Mouse (Mus musculus) stomach, embryonic 15.5 days (tissue): ENCODE measurements around the gene Npcd. TPM values are rescaled to one million over a fixed set of nuclear protein-coding genes. Genes with fewer than 3 reads are reported as not detected.

ENCODE experiments used
- ATAC-seq: fragments of 200-750 bp; cut with Nextera tagmentation; 2 replicates; pipeline ENCODE4 v1.8.0; 2017; ENCODE audit warnings: low read depth, moderate number of reproducible peaks, moderate TSS enrichment; ENCODE audit not compliant: insufficient read depth, low FRiP score
- H3K27ac ChIP-seq: fragments of 300-500 bp; sonication (generic); 2 replicates; pipeline ENCODE4 v1.5.1; 2015; ENCODE audit warnings: mild to moderate bottlenecking, inconsistent platforms
- H3K27me3 ChIP-seq: fragments of 300-500 bp; sonication (generic); replicated peaks from 2 replicates; pipeline ENCODE4 v1.6.1; 2015; ENCODE audit warnings: inconsistent platforms
- H3K36me3 ChIP-seq: fragments of 300-500 bp; sonication (generic); 2 replicates; pipeline ENCODE4 v1.6.1; 2015; ENCODE audit warnings: inconsistent platforms
- H3K4me1 ChIP-seq: fragments of 300-500 bp; sonication (generic); 2 replicates; pipeline ENCODE4 v1.6.1; 2015; ENCODE audit warnings: inconsistent platforms
- H3K4me2 ChIP-seq: fragments of 300-500 bp; sonication (generic); 2 replicates; pipeline ENCODE4 v1.6.1; 2015; ENCODE audit warnings: mild to moderate bottlenecking, inconsistent platforms
- H3K4me3 ChIP-seq: fragments of 300-500 bp; sonication (generic); replicated peaks from 2 replicates; pipeline ENCODE4 v1.5.1; 2015; ENCODE audit warnings: inconsistent platforms
- H3K9ac ChIP-seq: fragments of 300-500 bp; sonication (generic); 2 replicates; pipeline ENCODE4 v1.6.1; 2015; ENCODE audit warnings: inconsistent platforms
- H3K9me3 ChIP-seq: fragments of 300-500 bp; sonication (generic); 2 replicates; pipeline ENCODE4 v1.6.1; 2016; ENCODE audit warnings: inconsistent platforms
- WGBS: fragments of 180-500 bp; shearing (Covaris S2); methylation state at CpG from one replicate; pipeline ENCODE4 v1.1.7; 2015; 5-methylcytosine and 5-hydroxymethylcytosine counted together
- polyA plus RNA-seq: library from polyadenylated mRNA; unstranded; fragments of >200 nt; fragmentation: Nextera tagmentation; extraction: Ambion mirVana; gene quantifications from 2 replicates; pipeline ENCODE4 v1.2.1, GENCODE M21; 2015

Gene Npcd
- polyA plus RNA-seq, 1 experiment from 2014 or later, result not detected

DNA sequence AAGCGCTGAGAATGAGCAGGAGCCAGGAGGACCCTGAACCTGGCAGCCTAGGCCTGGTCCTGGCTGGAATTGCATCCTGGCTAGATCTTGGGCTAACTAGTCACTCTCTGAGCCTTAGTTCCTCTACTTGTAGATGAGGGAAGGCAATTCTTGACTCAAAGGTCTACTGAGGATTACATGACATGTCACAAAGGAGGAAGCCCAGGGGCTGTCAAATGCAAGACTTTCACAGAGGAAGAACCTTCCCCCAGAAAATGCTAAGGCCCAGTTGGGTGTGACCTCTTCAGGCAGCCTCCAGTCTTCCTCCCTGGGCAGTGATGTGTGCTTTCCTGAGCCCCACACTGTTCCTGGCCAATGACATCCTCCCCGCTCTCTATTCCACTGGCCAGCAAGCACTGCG, 76.9 kb downstream of the Npcd start:
- ATAC-seq, result no peak
- no peak overlapping the region for H3K9ac ChIP-seq
- H3K27ac ChIP-seq, result no peak overlapping the region
- H3K9me3 ChIP-seq, result no peaks in the 10 kb centered on the region
- 82% methylated on average over 3 of the region's 3 CpGs for WGBS
- H3K27me3 ChIP-seq, result no peaks in the 10 kb centered on the region
- H3K4me3 ChIP-seq, result no peak overlapping the region
- no peaks in the 10 kb centered on the region for H3K4me1 ChIP-seq
- no peak overlapping the region for H3K4me2 ChIP-seq
- no peaks in the 10 kb centered on the region for H3K36me3 ChIP-seq

DNA sequence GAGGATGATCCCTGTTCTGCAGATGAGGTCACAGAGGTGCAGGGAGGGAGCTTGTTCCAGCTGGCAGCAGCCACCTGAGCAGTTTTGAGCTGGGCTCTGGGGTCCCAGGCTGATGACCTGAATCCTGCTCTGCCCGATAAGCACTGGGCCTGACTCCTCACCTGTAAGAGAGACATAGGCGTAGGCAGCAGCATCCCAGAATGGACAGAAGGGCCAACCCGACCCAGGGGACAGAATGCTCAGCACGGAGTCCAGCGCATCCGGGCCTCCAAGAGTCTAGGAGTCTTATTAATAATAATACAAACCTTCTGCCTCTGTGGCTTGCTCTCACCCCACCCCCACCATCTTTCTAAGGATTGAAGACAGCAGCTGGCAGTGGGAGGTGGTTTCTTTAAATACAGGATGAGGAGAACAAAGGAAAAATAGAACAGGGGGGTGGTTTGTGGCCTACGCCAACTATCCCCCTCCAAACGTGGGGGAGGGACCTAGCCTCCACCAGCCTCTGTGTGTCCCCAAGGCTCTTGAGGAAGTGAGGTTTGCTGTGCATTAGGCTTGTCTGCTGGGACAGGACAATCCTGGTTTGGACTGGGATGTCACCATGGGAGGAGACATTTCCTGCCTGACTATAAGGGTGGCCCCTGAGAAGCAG, 77.9 kb downstream of the Npcd start:
- H3K4me1 ChIP-seq, result no peaks in the 10 kb centered on the region
- no peak overlapping the region for H3K4me3 ChIP-seq
- WGBS, result 73% methylated on average over 8 of the region's 8 CpGs
- H3K9me3 ChIP-seq, result no peaks in the 10 kb centered on the region
- no peak for ATAC-seq
- H3K4me2 ChIP-seq, result no peak overlapping the region
- H3K27me3 ChIP-seq, result no peaks in the 10 kb centered on the region
- H3K36me3 ChIP-seq, result no peaks in the 10 kb centered on the region
- no peak overlapping the region for H3K27ac ChIP-seq
- no peak overlapping the region for H3K9ac ChIP-seq

DNA sequence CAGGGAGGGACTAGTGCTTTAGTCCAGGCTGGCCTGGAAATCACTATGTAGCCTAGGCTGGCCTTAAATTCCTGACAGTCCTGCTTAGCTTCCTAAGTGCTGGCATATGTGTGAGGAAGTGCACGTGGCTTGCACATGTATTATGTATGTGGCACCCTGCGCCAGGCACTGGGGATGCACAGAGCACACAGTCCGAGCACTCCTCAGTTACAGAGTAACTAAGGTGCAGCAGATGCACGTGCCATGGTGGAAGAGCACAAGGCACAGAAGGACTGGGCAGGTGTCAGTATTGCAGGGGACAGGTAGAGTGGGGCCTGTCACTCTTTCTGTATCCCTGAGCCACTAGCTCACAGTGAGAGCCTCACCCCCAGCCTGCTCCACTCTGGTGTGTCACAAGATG, 78.9 kb downstream of the Npcd start:
- H3K9me3 ChIP-seq, result no peaks in the 10 kb centered on the region

DNA sequence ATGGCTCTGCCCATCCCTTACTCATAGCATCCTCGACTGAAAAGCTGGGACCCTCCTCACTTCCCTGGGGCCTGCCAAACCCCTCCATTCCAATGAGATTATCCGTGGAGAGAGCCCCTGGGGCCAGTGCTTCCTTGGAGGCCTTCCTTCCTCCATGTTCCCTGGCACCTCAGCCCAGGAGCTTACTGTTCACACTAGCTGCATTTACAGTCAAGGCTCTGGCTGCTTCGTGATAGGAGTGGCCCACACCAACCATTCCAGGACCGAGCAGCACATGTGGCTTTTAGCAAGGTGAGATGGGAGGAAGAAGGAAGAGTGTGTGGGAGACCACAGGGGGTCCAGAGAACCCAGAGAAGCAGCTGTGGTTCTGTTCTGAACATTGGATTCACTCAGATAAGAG, 80.2 kb downstream of the Npcd start:
- no peak overlapping the region for H3K4me2 ChIP-seq
- 62% methylated on average over 4 of the region's 4 CpGs for WGBS
- no peaks in the 10 kb centered on the region for H3K4me1 ChIP-seq
- no peak overlapping the region for H3K4me3 ChIP-seq
- no peak for ATAC-seq
- no peaks in the 10 kb centered on the region for H3K27me3 ChIP-seq
- H3K27ac ChIP-seq, result no peak overlapping the region
- H3K36me3 ChIP-seq, result no peaks in the 10 kb centered on the region
- H3K9me3 ChIP-seq, result no peaks in the 10 kb centered on the region
- no peak overlapping the region for H3K9ac ChIP-seq

More for the DNA sequence above, 78.9 kb downstream of the Npcd start:
- Histone ChIP-seq H3K36me3 (no peaks in the 10 kb centered on the region), H3K27me3 (no peaks in the 10 kb centered on the region), H3K4me2 (no peak overlapping the region), H3K4me3 (no peak overlapping the region), H3K9ac (no peak overlapping the region), H3K27ac (no peak overlapping the region), H3K4me1 (no peaks in the 10 kb centered on the region)
- no peak for ATAC-seq
- 80% methylated on average over 4 of the region's 4 CpGs for WGBS

DNA sequence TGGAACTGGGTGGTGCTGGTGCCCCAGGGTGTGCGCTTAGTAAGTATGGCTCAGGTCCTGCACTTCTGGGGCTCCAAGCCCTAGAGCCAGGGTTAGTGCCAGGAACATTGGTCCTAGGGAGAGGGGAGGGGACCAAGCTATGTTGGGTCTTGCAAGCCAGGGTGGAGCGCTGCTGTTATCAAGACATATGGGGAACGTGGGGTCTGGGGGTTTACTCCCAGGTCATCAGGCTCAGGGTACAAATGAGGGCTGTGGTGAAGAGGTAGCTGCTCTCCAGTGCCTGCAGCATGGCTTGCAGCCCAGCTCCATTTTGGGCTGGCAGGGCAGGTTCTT, 80.7 kb downstream of the Npcd start:
- Histone ChIP-seq H3K9me3 (no peaks in the 10 kb centered on the region), H3K4me2 (no peak overlapping the region), H3K4me1 (no peaks in the 10 kb centered on the region), H3K4me3 (no peak overlapping the region), H3K27ac (no peak overlapping the region), H3K27me3 (no peaks in the 10 kb centered on the region), H3K9ac (no peak overlapping the region), H3K36me3 (no peaks in the 10 kb centered on the region)
- no peak for ATAC-seq
- WGBS, result 92% methylated on average over 3 of the region's 3 CpGs

DNA sequence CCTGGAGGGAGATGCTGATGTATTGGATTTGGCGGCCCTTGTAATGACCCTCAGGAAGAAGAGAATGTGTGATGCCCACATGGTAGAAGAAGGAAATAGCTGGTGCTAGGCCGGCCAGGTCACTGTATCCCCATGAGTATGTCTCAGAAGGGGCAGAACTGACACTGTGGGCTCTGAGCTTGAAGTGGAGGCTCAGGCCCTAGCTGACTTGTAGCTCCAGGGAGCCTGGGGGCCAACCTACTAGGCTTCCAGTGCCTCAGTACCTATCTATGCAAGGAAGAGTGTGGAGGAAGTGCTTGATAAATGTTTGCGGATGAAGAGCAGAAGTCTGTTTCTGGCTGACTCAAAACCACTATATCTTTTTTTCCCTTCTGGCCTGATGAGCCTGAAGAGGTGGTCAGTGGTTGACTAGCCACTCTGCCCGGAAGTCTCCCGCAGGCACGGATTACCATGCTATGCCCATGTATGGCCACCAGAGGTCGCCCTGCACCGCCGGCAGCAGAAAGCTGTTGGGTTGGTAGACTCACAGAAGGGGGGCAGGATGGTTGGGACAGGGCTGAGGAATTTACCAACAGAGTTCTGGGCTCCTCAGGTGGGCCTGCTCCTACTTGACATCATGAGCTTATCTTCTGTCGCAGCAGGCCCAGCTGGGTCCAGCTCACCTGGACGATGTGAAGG, 81.2 kb downstream of the Npcd start:
- Histone ChIP-seq H3K27me3 (no peaks in the 10 kb centered on the region), H3K36me3 (no peaks in the 10 kb centered on the region), H3K27ac (no peak overlapping the region), H3K4me1 (no peaks in the 10 kb centered on the region), H3K4me3 (no peak overlapping the region), H3K9ac (no peak overlapping the region), H3K9me3 (no peaks in the 10 kb centered on the region), H3K4me2 (no peak overlapping the region)
- WGBS, result 22% methylated on average over 11 of the region's 11 CpGs
- ATAC-seq, result no peak

DNA sequence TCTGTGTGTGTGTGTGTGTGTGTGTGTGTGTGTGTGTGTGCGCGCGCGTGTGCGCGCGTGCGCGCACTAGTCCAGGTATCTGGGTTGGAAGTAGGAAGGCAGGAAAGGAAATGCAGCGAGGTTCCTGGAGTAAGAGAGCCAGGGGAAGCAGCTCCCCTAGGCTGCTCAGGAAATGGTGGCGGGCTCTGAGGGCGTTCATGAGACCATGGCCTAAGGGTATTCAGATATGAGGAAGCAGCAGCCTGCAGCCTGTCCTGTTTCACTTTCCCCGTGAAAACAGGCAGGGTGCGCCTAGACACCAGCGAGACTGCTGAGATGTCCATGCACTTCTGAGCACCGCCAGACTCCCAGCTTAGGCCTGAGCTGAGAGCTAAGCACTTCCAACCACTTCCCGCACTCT, 82.3 kb downstream of the Npcd start:
- no peak overlapping the region for H3K9ac ChIP-seq
- H3K4me1 ChIP-seq, result no peaks in the 10 kb centered on the region
- no peaks in the 10 kb centered on the region for H3K27me3 ChIP-seq
- H3K4me2 ChIP-seq, result no peak overlapping the region
- H3K36me3 ChIP-seq, result no peaks in the 10 kb centered on the region
- no peaks in the 10 kb centered on the region for H3K9me3 ChIP-seq
- no peak for ATAC-seq
- WGBS, result 83% methylated on average over 17 of the region's 17 CpGs
- no peak overlapping the region for H3K27ac ChIP-seq
- no peak overlapping the region for H3K4me3 ChIP-seq

DNA sequence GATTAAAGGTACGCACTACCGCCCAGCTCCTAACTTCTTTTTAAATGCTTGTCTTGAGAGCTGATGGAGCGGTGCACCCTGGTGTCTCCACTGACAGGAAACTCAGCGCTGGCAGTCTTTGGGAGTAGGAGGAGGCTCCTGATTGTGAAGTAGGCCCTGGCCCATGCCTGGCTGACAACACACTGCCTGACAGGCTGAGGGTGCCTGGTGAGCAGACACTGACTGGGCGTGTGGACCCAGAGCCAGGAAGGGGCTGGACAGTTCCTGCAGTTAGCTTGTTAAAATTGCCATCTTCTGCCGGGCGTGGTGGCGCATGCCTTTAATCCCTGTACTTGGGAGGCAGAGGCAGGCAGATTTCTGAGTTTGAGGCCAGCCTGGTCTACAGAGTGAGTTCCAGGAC, 83.8 kb downstream of the Npcd start:
- WGBS, result 89% methylated on average over 8 of the region's 8 CpGs
- no peak overlapping the region for H3K27ac ChIP-seq
- H3K36me3 ChIP-seq, result no peaks in the 10 kb centered on the region
- H3K4me3 ChIP-seq, result no peak overlapping the region
- no peaks in the 10 kb centered on the region for H3K27me3 ChIP-seq
- H3K9ac ChIP-seq, result no peak overlapping the region
- no peak overlapping the region for H3K4me2 ChIP-seq
- H3K4me1 ChIP-seq, result no peaks in the 10 kb centered on the region
- H3K9me3 ChIP-seq, result no peaks in the 10 kb centered on the region
- no peak for ATAC-seq

DNA sequence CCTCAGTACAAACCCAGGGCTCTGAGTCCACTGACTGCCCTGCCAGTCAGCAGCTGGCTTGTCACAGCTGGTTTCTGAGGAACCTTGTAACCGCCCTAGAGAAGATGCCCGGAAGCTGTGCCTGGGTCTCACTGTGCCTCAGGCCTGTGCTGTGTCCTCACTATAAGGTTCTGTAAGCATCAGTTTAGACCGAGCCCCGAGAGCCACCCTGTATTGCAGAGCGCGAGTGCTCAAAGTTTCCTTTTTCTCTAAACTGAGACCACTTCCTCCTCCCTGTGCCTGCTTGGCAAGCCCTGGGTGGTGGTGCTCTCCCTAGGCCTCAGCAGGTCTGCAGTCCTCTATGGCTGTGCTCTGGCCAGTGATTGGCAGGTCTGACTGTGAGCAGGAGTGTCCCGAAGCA, 84.9 kb downstream of the Npcd start:
- no peaks in the 10 kb centered on the region for H3K36me3 ChIP-seq
- no peak overlapping the region for H3K27ac ChIP-seq
- H3K4me2 ChIP-seq, result no peak overlapping the region
- no peak overlapping the region for H3K4me3 ChIP-seq
- WGBS, result 84% methylated on average over 7 of the region's 7 CpGs
- no peaks in the 10 kb centered on the region for H3K4me1 ChIP-seq
- no peaks in the 10 kb centered on the region for H3K9me3 ChIP-seq
- ATAC-seq, result no peak
- H3K27me3 ChIP-seq, result no peaks in the 10 kb centered on the region
- no peak overlapping the region for H3K9ac ChIP-seq

DNA sequence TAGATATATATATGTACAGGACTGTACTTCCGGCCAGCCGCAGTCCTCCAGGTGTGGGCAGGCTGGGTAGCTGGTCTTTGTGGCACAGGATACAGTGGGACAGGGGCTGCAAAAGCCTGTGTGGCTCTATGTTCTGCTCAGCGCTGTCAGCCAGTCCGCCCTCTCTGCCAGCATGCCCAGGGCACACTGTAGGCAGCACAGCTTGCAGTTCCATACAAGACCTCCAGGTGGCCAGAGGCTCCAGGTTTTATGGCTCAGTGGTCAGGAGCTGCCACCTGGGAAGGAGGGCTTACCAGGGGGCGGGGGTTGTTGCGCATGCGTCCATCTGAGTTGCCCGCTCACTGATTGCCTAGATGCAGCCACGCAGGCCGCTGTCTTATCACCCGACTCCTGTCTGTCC, 86.0 kb downstream of the Npcd start:
- no peak for ATAC-seq
- no peaks in the 10 kb centered on the region for H3K9me3 ChIP-seq
- H3K4me1 ChIP-seq, result peaks cover 2% of the 10 kb centered on the region; the same call in 1 of the 2 replicates
- H3K4me3 ChIP-seq, result no peak overlapping the region
- no peaks in the 10 kb centered on the region for H3K36me3 ChIP-seq
- no peaks in the 10 kb centered on the region for H3K27me3 ChIP-seq
- H3K4me2 ChIP-seq, result no peak overlapping the region
- 60% methylated on average over 11 of the region's 11 CpGs for WGBS
- no peak overlapping the region for H3K9ac ChIP-seq
- no peak overlapping the region for H3K27ac ChIP-seq

DNA sequence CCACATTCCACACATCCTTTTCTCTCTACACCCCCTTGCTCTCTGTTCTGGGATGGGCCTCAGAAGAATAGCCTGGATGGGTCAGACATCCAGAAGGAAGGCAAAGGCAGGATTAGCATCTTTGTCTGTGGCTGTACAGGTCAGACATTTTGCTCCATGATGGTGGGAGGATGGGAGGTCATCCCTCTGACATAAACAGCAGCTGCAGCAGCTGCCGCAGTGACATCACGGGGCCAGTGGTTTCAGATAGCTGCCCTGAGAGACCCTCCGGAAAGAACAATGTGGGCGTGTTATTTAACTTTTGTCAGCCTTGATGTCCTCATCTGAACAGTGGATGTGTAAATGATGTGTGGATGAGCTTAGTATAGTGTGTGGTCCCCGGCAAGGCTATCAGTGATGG, 88.2 kb downstream of the Npcd start:
- Histone ChIP-seq H3K27ac (no peak overlapping the region), H3K4me3 (no peak overlapping the region), H3K4me1 (peaks cover 12% of the 10 kb centered on the region; the same call in 1 of the 2 replicates), H3K27me3 (no peaks in the 10 kb centered on the region), H3K9ac (no peak overlapping the region), H3K36me3 (no peaks in the 10 kb centered on the region), H3K9me3 (no peaks in the 10 kb centered on the region), H3K4me2 (no peak overlapping the region)
- ATAC-seq, result no peak
- 83% methylated on average over 5 of the region's 5 CpGs for WGBS

DNA sequence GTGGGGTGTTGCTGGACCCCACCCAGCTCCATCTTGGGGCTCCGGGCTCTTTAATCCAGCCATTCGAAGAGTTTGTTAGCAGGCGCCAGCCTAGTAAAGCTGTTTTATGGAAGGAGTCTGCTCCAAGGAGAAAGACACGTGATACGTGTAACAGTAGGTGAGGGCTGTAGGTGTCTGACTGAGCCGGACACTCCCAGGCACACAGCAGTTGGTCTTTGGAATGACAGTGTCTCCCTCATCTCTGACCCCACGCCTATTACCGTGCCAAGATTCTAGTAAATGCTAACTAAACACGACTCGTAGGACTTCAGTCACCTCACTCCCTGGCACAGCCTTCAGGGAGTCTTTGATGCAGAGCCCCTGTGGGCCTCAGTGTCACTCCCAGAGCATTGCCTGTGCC, 88.7 kb downstream of the Npcd start:
- Histone ChIP-seq H3K27ac (no peak overlapping the region), H3K36me3 (no peaks in the 10 kb centered on the region), H3K4me1 (peaks cover 17% of the 10 kb centered on the region), H3K27me3 (no peaks in the 10 kb centered on the region), H3K4me3 (no peak overlapping the region), H3K9me3 (no peaks in the 10 kb centered on the region), H3K4me2 (no peak overlapping the region), H3K9ac (no peak overlapping the region)
- no peak for ATAC-seq
- WGBS, result 79% methylated on average over 10 of the region's 10 CpGs

DNA sequence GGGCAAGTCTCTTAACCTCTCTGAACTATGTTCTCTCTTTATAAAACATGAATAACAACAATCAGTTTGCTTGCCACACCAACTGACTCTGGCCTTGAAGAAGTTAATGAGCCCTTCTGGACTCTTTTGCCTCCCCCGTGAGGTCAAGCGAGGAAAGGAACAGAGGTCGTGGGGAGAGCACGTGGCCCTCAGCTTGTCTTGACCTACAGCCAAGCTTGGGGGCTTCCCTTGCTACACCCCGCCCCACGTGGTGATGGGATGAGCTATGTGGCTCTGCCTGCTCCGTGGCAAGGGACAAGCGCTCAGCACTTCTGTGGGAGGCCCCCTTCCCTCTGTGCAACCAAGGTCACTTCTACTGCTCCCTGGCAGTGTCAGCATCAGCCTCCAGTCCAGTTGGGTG, 89.3 kb downstream of the Npcd start:
- H3K36me3 ChIP-seq, result no peaks in the 10 kb centered on the region
- WGBS, result 79% methylated on average over 8 of the region's 8 CpGs
- no peak for ATAC-seq

More for the DNA sequence above, 89.3 kb downstream of the Npcd start:
- H3K4me3 ChIP-seq, result no peak overlapping the region
- H3K9ac ChIP-seq, result no peak overlapping the region
- H3K27ac ChIP-seq, result no peak overlapping the region
- no peaks in the 10 kb centered on the region for H3K27me3 ChIP-seq
- H3K4me1 ChIP-seq, result peaks cover 17% of the 10 kb centered on the region
- no peak overlapping the region for H3K4me2 ChIP-seq
- no peaks in the 10 kb centered on the region for H3K9me3 ChIP-seq
